Mouse (Mus musculus) cerebellum, adult 11-12 months (tissue): ENCODE data around the gene Olfr1123.
"Not testable (repeated sequence)": the region's sequence is repeated elsewhere in the genome, so short reads cannot be mapped to it uniquely, and the experiment has no call there.

Experiments
- DNase-seq: peaks from one replicate; pipeline ENCODE4 v3.0.0; 2022

The Olfr1123 gene

GRCm38 (mm10) chr2:87416335-87416734, at the start of gene Olfr1123:
TSS of gene Olfr1123 (plus strand) at chr2:87416635.
- no peak for DNase-seq

- DNase-seq, result no peak
These were observed 46.8 kb upstream of the Olfr1123 start, which contains the start of gene Olfr1121 for GRCm38 (mm10) chr2:87369595-87369994. TSS of gene Olfr1121 (plus strand) at chr2:87369895.

- DNase-seq, result peak; percentile 76
These were observed 44.7 kb upstream of the Olfr1123 start for GRCm38 (mm10) chr2:87371726-87372125.

GRCm38 (mm10) chr2:87383935-87384334, 32.5 kb upstream of the Olfr1123 start:
- DNase-seq, result no peak

GRCm38 (mm10) chr2:87385549-87385948, 30.9 kb upstream of the Olfr1123 start, which contains the start of gene Olfr1122:
TSS of gene Olfr1122 (plus strand) at chr2:87385849.
- DNase-seq, result no peak

GRCm38 (mm10) chr2:87393605-87394004, 22.8 kb upstream of the Olfr1123 start:
- not testable (repeated sequence) for DNase-seq

- not testable (repeated sequence) for DNase-seq
These were observed 21.7 kb upstream of the Olfr1123 start for GRCm38 (mm10) chr2:87394686-87395085.

- DNase-seq, result no peak
These were observed 13.5 kb downstream of the Olfr1123 start, which contains the start of gene Olfr1124 for GRCm38 (mm10) chr2:87429975-87430374. TSS of gene Olfr1124 (plus strand) at chr2:87430275.

- no peak for DNase-seq
These were observed 21.3 kb downstream of the Olfr1123 start for GRCm38 (mm10) chr2:87437731-87438130.

- DNase-seq, result no peak
These were observed 37.2 kb downstream of the Olfr1123 start, which contains the start of gene Olfr1126 for GRCm38 (mm10) chr2:87453662-87454061. TSS of gene Olfr1126 (plus strand) at chr2:87453962.

GRCm38 (mm10) chr2:87461769-87462168, 45.3 kb downstream of the Olfr1123 start:
- DNase-seq, result no peak
